Mouse (Mus musculus): ENCODE data around the gene Tgm3.

DNA sequence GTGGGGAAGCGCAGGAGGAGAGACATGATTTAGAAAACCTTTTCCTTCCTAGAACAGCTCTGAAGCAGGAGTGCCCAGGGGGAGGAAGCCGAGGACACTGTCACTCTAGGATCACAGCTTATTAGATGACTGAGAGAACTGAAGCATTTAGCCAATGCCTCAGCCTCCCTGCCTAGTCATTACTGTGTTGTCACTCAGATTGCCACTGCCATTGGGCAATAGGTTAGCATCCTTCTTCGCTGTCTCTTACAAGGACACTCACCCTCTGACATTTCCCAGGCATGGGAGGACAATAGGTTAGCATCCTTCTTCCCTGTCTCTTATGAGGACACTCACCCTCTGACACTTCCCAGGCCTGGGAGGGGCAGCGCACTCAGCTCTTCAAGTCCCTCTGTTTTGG lies 31.7 kb downstream of the Tgm3 start:
- TF ChIP-seq CTCF (IDR thresholded peaks at IDR 0.05; ENCODE audit: control insufficient read depth, insufficient read depth, low read length), result no peak
- TF ChIP-seq POLR2A (IDR thresholded peaks at IDR 0.05; ENCODE audit: borderline replicate concordance, control insufficient read depth, low read depth, low read length), result no peak

All from bone marrow, adult 2 months (tissue).